13 mouse cellular contexts compared by ENCODE assay signal in genomic region chr2:53125998-53126397, GRCm38 (mm10).
A peak's percentile ranks its signal among the peaks of the same experiment; 100 is the strongest.
DNase-seq lines count a peak whose midpoint lies in the region; TF ChIP-seq lines count a peak whose summit lies in the region.
"Had no signal": no experiment of that assay in that cellular context is flagged by ENCODE, and none has a peak within 500 bp of the region (broad histone marks: within the 10 kb centered on the region; RNA-seq: fewer than 3 reads in every experiment).

No protein-coding gene starts in this region.

- TF ChIP-seq CTCF in E14TG2a.4 (conservative IDR thresholded peaks at IDR 0.05; ENCODE audit: low read length) = peak; percentile 18; the same call in 1 of the 2 replicates

- peaks cover 19% of the 10 kb centered on the region for H3K36me3 ChIP-seq in E14TG2a.4 (ENCODE audit: insufficient read depth, low read length)

- no peaks in the 10 kb centered on the region for H3K9me3 ChIP-seq in E14TG2a.4 (ENCODE audit: low read length)
- H3K9me3 ChIP-seq: limb, embryonic 13.5 days had no signal

- no peak overlapping the region for H3K4me3 ChIP-seq in E14TG2a.4 (replicated peaks; ENCODE audit: low read length)
- H3K4me3 ChIP-seq: limb, embryonic 13.5 days; megakaryocyte, embryonic 14.5 days had no signal

- H3K27me3 ChIP-seq in E14TG2a.4 (ENCODE audit: insufficient read depth, low read length) = no peaks in the 10 kb centered on the region
- H3K27me3 ChIP-seq: limb, embryonic 13.5 days had no signal

- peak; percentile 29 for DNase-seq in embryo, embryonic 10 days (ENCODE audit: low spot score)
- DNase-seq in embryo, embryonic 9.5 days (ENCODE audit: extremely low spot score) = no peak
- peak; percentile 31 for DNase-seq in left cerebral cortex, postnatal 4 days
- no peak for DNase-seq in left cerebral cortex, adult 11 months (ENCODE audit: low spot score)
- peak; percentile 12 for DNase-seq in embryo, embryonic 11 days
- no peak for DNase-seq in urinary bladder, adult 18-20 months (ENCODE audit: low spot score in 2 of 2)
- DNase-seq in heart, adult 11 months = no peak
- DNase-seq: adrenal gland, adult 2 months; cerebellum, adult 9-11 months; heart, postnatal 4 days had no signal

- H3K4me1 ChIP-seq in E14TG2a.4 (replicated peaks; ENCODE audit: low read depth, low read length) = no peaks in the 10 kb centered on the region
- H3K4me1 ChIP-seq: limb, embryonic 13.5 days had no signal

- intact Hi-C loops in left cerebral cortex, postnatal 4 days (cut with DNase I) = loop anchor here (10.0 kb wide), 1 partner anchor 271 kb away; the partner anchor contains the start of gene Fmnl2

Comparison
In these comparisons a context has a peak if more than half of its experiments do, and no peak if none do; other contexts are left out.
1. DNase-seq: peak in embryo, embryonic 10 days (single experiment), left cerebral cortex, postnatal 4 days (single experiment) and embryo, embryonic 11 days (single experiment); none in embryo, embryonic 9.5 days (single experiment), left cerebral cortex, adult 11 months (single experiment), urinary bladder, adult 18-20 months (0 of 2) and heart, adult 11 months (single experiment).